Mouse (Mus musculus): ENCODE results near the gene Magi1.
"Not testable (repeated sequence)": the region's sequence is repeated elsewhere in the genome, so short reads cannot be mapped to it uniquely, and the experiment has no call there.

Magi1 gene

GRCm38 (mm10) chr6:93657187-93657974 lies 626.3 kb downstream of the Magi1 start:
- peak; percentile 90 for DNase-seq (ENCODE audit: low read depth, low spot score)

- peak; percentile 96 for DNase-seq (ENCODE audit: low read depth, low spot score)
Measured at GRCm38 (mm10) chr6:93648581-93649230, 635.0 kb downstream of the Magi1 start.

- not testable (repeated sequence) for DNase-seq (ENCODE audit: low read depth, low spot score)
Measured at GRCm38 (mm10) chr6:93629735-93630291, 653.9 kb downstream of the Magi1 start.

GRCm38 (mm10) chr6:93627200-93627599 lies 656.5 kb downstream of the Magi1 start:
- DNase-seq (ENCODE audit: low read depth, low spot score), result no peak
